Mouse (Mus musculus) myocyte (in vitro differentiated cells): ENCODE results near the gene Klhl12. TPM values are rescaled to one million over a fixed set of nuclear protein-coding genes. Genes with fewer than 3 reads are reported as not detected.

ENCODE experiments used
- H3K27me3 ChIP-seq: one replicate; pipeline ENCODE4 v1.6.1; 2011; ENCODE audit not compliant: control insufficient read depth, insufficient read depth, insufficient read length
- H3K36me3 ChIP-seq: one replicate; pipeline ENCODE4 v1.6.1; 2011; ENCODE audit not compliant: control insufficient read depth, insufficient read depth
- H3K4me2 ChIP-seq: one replicate; pipeline ENCODE4 v1.6.1; 2011; ENCODE audit warnings: low read depth, control low read depth
- H3K4me3 ChIP-seq: one replicate; pipeline ENCODE4 v1.5.1; 2011; ENCODE audit warnings: mild to moderate bottlenecking, control low read depth, moderate library complexity
- H3K79me2 ChIP-seq: one replicate; pipeline ENCODE4 v1.6.1; 2011; ENCODE audit not compliant: control insufficient read depth, insufficient read depth
- H3ac ChIP-seq: one replicate; pipeline ENCODE4 v1.6.1; 2011; ENCODE audit not compliant: control insufficient read depth, insufficient read length
- CEBPB ChIP-seq: IDR thresholded peaks from 2 replicates; pipeline ENCODE4 v1.6.1; 2011; ENCODE audit warnings: mild to moderate bottlenecking, moderate library complexity; ENCODE audit not compliant: poor library complexity, insufficient read depth, severe bottlenecking
- E2F4 ChIP-seq: IDR thresholded peaks from one replicate; pipeline ENCODE4 v1.6.1; 2011; ENCODE audit warnings: mild to moderate bottlenecking, control low read depth, moderate library complexity; ENCODE audit not compliant: insufficient read depth
- MAX ChIP-seq: IDR thresholded peaks from one replicate; pipeline ENCODE4 v1.6.1; 2011; ENCODE audit warnings: low read depth, mild to moderate bottlenecking, control low read depth
- MYOD1 ChIP-seq, 3 experiments: IDR thresholded peaks; one replicate each; pipeline ENCODE4 v1.6.1; 2011; ENCODE audit warnings: control low read depth in 2 of 3, low read depth in 2 of 3, mild to moderate bottlenecking in 2 of 3, moderate library complexity in 1 of 3; ENCODE audit not compliant: insufficient read length in 2 of 3, control insufficient read depth in 1 of 3
- MYOG ChIP-seq, 3 experiments: IDR thresholded peaks; one replicate each; pipeline ENCODE4 v1.6.1; 2011; ENCODE audit warnings: control low read depth in 2 of 3, low read depth in 2 of 3, mild to moderate bottlenecking in 2 of 3; ENCODE audit not compliant: insufficient read length in 2 of 3, control insufficient read depth in 1 of 3, insufficient read depth in 1 of 3
- POLR2A ChIP-seq: IDR thresholded peaks from one replicate; pipeline ENCODE4 v1.6.1; 2011; ENCODE audit warnings: low read depth, mild to moderate bottlenecking, control low read depth, moderate library complexity; ENCODE audit not compliant: insufficient read length
- POLR2AphosphoS2 ChIP-seq: IDR thresholded peaks from one replicate; pipeline ENCODE4 v1.6.1; 2011; ENCODE audit warnings: low read depth, control low read depth; ENCODE audit not compliant: insufficient read length
- REST ChIP-seq: IDR thresholded peaks from one replicate; pipeline ENCODE4 v1.6.1; 2011; ENCODE audit warnings: mild to moderate bottlenecking, control low read depth, moderate library complexity; ENCODE audit not compliant: insufficient read depth, insufficient read length
- SRF ChIP-seq: IDR thresholded peaks from one replicate; pipeline ENCODE4 v1.6.1; 2011; ENCODE audit warnings: low read depth; ENCODE audit not compliant: control insufficient read depth, insufficient read length
- TCF12 ChIP-seq: IDR thresholded peaks from one replicate; pipeline ENCODE4 v1.6.1; 2011; ENCODE audit warnings: mild to moderate bottlenecking, control low read depth; ENCODE audit not compliant: poor library complexity, insufficient read depth, severe bottlenecking
- TCF3 ChIP-seq: IDR thresholded peaks from one replicate; pipeline ENCODE4 v1.6.1; 2011; ENCODE audit warnings: low read depth, control low read depth; ENCODE audit not compliant: insufficient read length
- USF1 ChIP-seq: IDR thresholded peaks from one replicate; pipeline ENCODE4 v1.6.1; 2011; ENCODE audit warnings: low read depth, mild to moderate bottlenecking, control low read depth, moderate library complexity
- polyA plus RNA-seq: library from polyadenylated mRNA; unstranded; fragments of >200 nt; fragmentation: generic; extraction: Trizol; gene quantifications from one replicate; pipeline ENCODE4 v1.2.1, GENCODE M21; 2012; ENCODE audit warnings: missing spikeins

The Klhl12 gene
- 11.3 TPM for polyA plus RNA-seq

DNA sequence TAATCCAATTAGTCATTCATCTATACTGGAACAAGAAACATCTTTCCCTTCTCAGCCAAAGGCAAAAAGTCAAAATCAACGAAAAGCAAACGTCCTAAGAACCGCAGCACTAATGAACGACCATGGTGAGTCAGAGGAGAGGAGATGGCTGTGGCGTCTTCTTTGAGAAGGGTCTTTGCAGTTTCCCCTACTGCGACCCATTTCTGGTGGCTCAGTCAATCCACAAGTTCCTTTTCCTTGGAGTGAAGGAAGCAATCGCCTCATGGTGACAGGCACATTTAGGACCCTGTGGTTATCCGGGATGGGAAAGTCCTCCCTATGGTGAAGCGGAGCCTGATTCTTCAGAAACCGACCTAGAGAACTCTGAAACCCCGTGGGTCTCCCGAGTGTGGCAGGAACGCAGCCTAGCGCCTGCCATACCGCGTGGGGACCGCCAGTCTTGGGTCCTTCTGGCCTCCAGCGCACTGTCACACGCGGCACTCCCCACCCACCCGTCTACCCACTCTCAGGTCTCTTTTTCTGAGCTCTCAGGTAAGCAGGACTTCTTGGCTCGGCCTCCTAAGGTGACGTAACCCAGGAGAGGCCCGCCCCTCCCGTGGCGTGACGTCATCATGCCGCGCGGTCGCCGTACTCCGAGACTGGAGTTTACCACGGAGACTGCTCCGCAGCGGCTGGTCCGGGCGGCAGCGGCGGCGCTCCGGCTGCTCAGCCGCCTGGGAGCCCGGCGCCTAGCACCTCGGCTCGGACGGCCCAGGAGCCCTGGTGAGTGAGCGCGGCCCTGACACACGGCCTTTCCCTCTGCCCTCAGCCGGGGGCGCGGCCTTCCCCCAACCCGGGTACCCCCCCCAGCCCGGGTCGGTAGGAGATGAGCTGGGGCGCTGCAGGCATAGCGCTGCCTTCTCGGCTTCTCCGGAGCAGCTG lies at the start of gene Klhl12:
TSS of gene Klhl12 (plus strand) at position 628 of the 921 bp plus-strand sequence.
- TF ChIP-seq CEBPB = peak; percentile 67; the same call in 1 of the 2 replicates
- TF ChIP-seq POLR2A = peak; percentile 89
- no peak for TF ChIP-seq USF1
- TF ChIP-seq MYOD1 (IDR thresholded peaks at IDR 0.05; ENCODE audit: control insufficient read depth in 1 of 3, insufficient read length in 2 of 3, low read depth in 2 of 3) = no peak
- no peak for TF ChIP-seq TCF3
- no peak for TF ChIP-seq E2F4
- TF ChIP-seq REST = no peak
- no peak for TF ChIP-seq SRF
- peak; percentile 90 for TF ChIP-seq POLR2AphosphoS2
- TF ChIP-seq TCF12 = no peak
- H3K4me3 ChIP-seq = peak within 1 kb of the TSS; percentile 70

DNA sequence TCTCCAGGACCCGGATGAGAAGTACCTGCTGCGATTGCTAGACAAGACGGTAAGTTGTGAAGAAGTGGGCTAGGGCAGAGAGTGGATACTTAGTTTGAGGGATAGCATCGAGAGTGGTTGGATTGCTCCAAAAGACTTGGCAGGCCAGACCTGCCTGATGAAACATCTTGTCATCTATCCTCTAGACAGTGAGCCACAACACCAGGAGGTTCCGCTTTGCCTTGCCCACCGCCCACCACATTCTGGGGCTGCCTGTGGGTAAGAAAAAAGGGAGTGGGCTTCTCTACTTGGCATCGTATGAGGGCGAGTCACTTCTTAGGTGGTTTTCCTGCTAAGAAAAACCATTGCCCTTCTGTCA lies 48.9 kb upstream of the Klhl12 start:
- H3K79me2 ChIP-seq = peaks cover 31% of the 10 kb centered on the region
- no peaks in the 10 kb centered on the region for H3K27me3 ChIP-seq
- peaks cover 46% of the 10 kb centered on the region for H3K36me3 ChIP-seq
- H3K4me2 ChIP-seq = peak overlapping the region; percentile 90
- H3K4me3 ChIP-seq = peak overlapping the region; percentile 96
- peak overlapping the region; percentile 60 for H3ac ChIP-seq
- TF ChIP-seq TCF3 (no peak), TCF12 (no peak), POLR2AphosphoS2 (no peak), E2F4 (no peak), CEBPB (peak; percentile 94), POLR2A (no peak), MYOG (IDR thresholded peaks at IDR 0.05; ENCODE audit: control insufficient read depth in 1 of 3, insufficient read depth in 1 of 3, insufficient read length in 2 of 3, low read depth in 2 of 3) (peak in 1 of 3 experiments; percentile 37), USF1 (no peak), MAX (no peak), MYOD1 (IDR thresholded peaks at IDR 0.05; ENCODE audit: control insufficient read depth in 1 of 3, insufficient read length in 2 of 3, low read depth in 2 of 3) (peak in 1 of 3 experiments; percentile 21), SRF (no peak), REST (no peak)

More for the DNA sequence above, at the start of gene Klhl12:
- Histone ChIP-seq H3K27me3 (no peaks in the 10 kb centered on the region), H3K4me2 (peak within 1 kb of the TSS; percentile 90), H3K79me2 (peaks cover 12% of the 10 kb centered on the region), H3ac (peak within 1 kb of the TSS; percentile 89), H3K36me3 (no peaks in the 10 kb centered on the region)

DNA sequence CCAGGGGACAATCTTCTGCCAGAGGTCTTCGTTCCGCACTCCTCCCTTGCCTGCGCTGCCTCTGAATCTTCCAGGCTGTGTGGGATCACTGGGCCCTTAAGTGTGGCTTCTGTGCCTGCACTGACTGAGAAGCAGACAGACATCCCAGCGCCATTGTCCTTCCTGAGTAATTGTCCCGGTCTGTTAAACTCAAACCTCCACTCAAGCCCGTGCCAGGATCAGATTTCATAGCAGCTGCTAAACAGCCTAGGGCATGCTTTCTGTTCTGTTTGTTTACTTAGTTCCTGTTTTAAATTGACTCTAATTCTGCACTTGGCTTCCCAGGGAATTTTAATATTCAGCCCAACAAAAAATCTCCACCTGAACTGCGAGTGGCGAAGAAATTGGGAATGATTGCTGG lies 47.3 kb upstream of the Klhl12 start:
- Histone ChIP-seq H3ac (no peak overlapping the region), H3K4me2 (peak overlapping the region; percentile 90), H3K4me3 (peak overlapping the region; percentile 96), H3K36me3 (peaks cover 60% of the 10 kb centered on the region), H3K27me3 (no peaks in the 10 kb centered on the region), H3K79me2 (peaks cover 31% of the 10 kb centered on the region)
- TF ChIP-seq POLR2A = peak; percentile 36
- peak; percentile 47 for TF ChIP-seq POLR2AphosphoS2
- TF ChIP-seq SRF = no peak
- no peak for TF ChIP-seq CEBPB
- no peak for TF ChIP-seq REST
- TF ChIP-seq MAX = no peak
- TF ChIP-seq MYOG (IDR thresholded peaks at IDR 0.05; ENCODE audit: control insufficient read depth in 1 of 3, insufficient read depth in 1 of 3, insufficient read length in 2 of 3, low read depth in 2 of 3) = peak in 2 of 3 experiments; percentile 31 to 52
- TF ChIP-seq USF1 = no peak
- TF ChIP-seq TCF12 = no peak
- peak in 2 of 3 experiments; percentile 23 to 46 for TF ChIP-seq MYOD1 (IDR thresholded peaks at IDR 0.05; ENCODE audit: control insufficient read depth in 1 of 3, insufficient read length in 2 of 3, low read depth in 2 of 3)
- no peak for TF ChIP-seq E2F4
- TF ChIP-seq TCF3 = no peak

DNA sequence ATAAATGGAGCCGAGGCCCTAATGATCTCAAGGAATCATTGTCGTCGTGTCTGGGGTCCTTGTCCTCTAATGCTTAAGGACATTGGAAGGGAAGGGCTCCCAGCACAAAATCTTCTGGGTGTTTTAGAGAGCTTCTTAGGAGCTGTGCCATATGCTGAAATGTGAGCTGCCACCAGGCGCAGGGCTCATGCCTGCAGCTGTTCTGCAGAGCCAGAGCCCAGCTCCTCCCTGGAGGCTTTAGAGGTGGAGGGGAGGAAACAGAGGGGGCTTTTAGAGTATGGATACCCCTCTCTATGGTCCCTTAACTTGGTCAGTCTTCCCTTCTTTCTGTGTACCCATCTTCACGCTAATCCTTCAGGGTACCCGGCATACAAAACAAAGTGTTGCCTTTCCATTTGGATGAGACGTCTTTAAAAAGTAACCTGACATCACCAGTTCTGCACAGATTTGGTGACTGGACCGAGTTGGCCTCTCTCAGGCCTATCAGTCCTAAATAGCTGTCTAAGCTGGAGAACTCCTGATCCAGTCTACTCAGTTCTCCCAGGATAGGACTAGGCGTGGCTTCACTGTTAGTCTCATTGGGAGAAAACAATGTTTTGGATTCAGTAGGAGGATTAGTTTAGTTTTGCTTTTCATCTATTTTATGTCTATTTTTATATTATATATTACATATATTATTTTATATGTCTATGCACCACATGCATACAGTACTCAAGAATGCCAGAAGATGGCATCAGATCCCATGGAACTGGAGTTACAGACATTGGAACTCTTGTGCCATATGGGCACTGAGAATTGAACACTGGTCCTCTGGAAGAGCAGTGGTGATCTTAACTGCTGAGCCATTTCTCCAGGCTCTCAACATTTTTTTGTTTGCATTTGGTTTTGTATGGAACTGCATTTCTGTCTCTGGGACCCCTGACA lies 43.4 kb upstream of the Klhl12 start:
- no peak for TF ChIP-seq USF1
- no peak for TF ChIP-seq SRF
- peak; percentile 52 to 89 (median 74) for TF ChIP-seq MYOD1 (IDR thresholded peaks at IDR 0.05; ENCODE audit: control insufficient read depth in 1 of 3, insufficient read length in 2 of 3, low read depth in 2 of 3)
- TF ChIP-seq TCF12 = peak; percentile 70
- peak; percentile 81 for TF ChIP-seq POLR2AphosphoS2
- TF ChIP-seq MYOG (IDR thresholded peaks at IDR 0.05; ENCODE audit: control insufficient read depth in 1 of 3, insufficient read depth in 1 of 3, insufficient read length in 2 of 3, low read depth in 2 of 3) = peak; percentile 81 to 93 (median 90)
- no peak overlapping the region for H3K4me3 ChIP-seq
- peak overlapping the region; percentile 57 for H3K4me2 ChIP-seq
- H3K79me2 ChIP-seq = peaks cover 36% of the 10 kb centered on the region
- H3ac ChIP-seq = no peak overlapping the region
- peaks cover 61% of the 10 kb centered on the region for H3K36me3 ChIP-seq
- no peaks in the 10 kb centered on the region for H3K27me3 ChIP-seq
